Comparison of ENCODE assay signal across 8 mouse cellular contexts in the genomic region with DNA sequence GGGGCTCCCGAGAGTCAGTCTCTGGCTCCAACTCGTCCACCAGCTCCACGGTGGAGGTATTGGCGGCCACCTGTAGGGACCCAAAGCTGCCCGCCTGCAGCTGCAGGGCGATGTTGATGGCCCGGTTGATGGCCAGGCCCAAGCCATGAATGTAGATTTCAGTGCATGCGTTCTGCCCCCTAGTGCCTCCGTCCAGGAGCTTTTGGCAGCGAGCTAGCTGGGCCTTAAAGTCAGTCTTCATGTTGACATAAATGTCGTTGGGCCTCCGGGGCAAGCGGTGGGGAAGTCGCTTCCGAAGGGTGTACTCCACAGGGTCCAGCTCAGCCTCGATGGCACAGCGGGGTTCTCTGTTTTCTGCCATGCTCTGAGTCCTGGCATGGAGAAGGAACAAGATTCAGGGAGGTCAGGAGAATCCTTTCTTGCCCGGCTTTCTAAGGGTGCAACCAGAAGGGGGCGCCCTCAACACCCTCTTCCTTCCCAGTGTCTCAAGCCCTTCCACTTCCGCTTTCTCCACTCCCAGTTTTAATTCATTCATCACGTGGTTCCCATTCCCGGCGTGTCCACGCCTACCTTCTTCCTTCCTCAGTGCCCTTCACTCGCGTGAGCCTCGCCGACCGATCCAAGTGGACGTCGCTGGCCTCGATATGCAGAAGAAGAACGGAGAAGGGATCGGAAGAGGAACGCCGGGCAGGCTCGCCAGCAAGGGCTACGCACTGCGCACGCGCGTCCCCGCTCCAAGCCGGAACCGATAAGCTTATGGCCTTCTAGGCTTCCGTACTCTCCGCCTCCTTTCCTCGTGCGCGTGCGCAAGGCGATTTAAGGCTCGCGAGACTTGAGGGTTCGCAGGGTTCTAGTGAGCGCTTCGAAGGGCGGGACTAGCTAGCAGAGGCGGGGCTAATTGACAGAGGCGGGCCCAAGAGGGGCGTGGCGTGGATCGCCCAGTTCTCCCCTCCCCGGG. TPM values are rescaled to one million over a fixed set of nuclear protein-coding genes. Genes with fewer than 3 reads are reported as not detected.
DNase-seq lines count a peak whose midpoint lies in the region; ATAC-seq lines count a peak whose summit lies in the region.

Gene Pop7 (minus strand): TSS at position 810 of the 958 bp plus-strand sequence.

- H3K27me3 ChIP-seq in forebrain, embryonic 14.5 days (replicated peaks; ENCODE audit: control insufficient read depth, insufficient read depth, low read length) = no peaks in the 10 kb centered on the region
- no peaks in the 10 kb centered on the region for H3K27me3 ChIP-seq in neural tube, embryonic 15.5 days (replicated peaks)

- peak within 1 kb of the TSS; percentile 80 for H3K9ac ChIP-seq in forebrain, embryonic 14.5 days (ENCODE audit: low read length)
- peak within 1 kb of the TSS; percentile 64 for H3K9ac ChIP-seq in neural tube, embryonic 15.5 days (replicated peaks)

- intact Hi-C loops in heart, postnatal 14 days (cut with DNase I) = loop anchor here (2.0 to 5.0 kb wide), 2 partner anchors 19 to 210 kb away; partner anchors contain the start of gene Ufsp1

- DNase-seq in ES-CJ7 (ENCODE audit: low read depth, low spot score) = peak; percentile 100
- DNase-seq in cerebellum, adult 11 months = peak; percentile 100
- peak; percentile 100 for DNase-seq in forebrain, embryonic 14.5 days (ENCODE audit: low spot score)
- DNase-seq in heart, postnatal 14 days = peak; percentile 100
- DNase-seq in layer of hippocampus, adult 11-12 months (ENCODE audit: low spot score) = peak; percentile 100
- peak; percentile 100 for DNase-seq in lung, adult 18-20 months
- peak; percentile 100 for DNase-seq in testis, postnatal 14 days (ENCODE audit: low spot score)

- no peaks in the 10 kb centered on the region for H3K9me3 ChIP-seq in forebrain, embryonic 14.5 days (replicated peaks; ENCODE audit: control insufficient read depth, low read length)
- H3K9me3 ChIP-seq in neural tube, embryonic 15.5 days (replicated peaks) = no peaks in the 10 kb centered on the region

- H3K4me1 ChIP-seq in forebrain, embryonic 14.5 days (ENCODE audit: control insufficient read depth, insufficient read depth, low read length) = peaks cover 10% of the 10 kb centered on the region
- H3K4me1 ChIP-seq in neural tube, embryonic 15.5 days = peaks cover 19% of the 10 kb centered on the region

- peak; percentile 96 for ATAC-seq in forebrain, embryonic 14.5 days
- peak; percentile 97 for ATAC-seq in neural tube, embryonic 15.5 days (ENCODE audit: low FRiP score)

- peak within 1 kb of the TSS; percentile 62 for H3K4me3 ChIP-seq in forebrain, embryonic 14.5 days (ENCODE audit: low read depth, low read length)
- peak within 1 kb of the TSS; percentile 64 for H3K4me3 ChIP-seq in neural tube, embryonic 15.5 days (replicated peaks)

- peak within 1 kb of the TSS; percentile 94 for H3K27ac ChIP-seq in forebrain, embryonic 14.5 days (ENCODE audit: low read depth, low read length)
- peak within 1 kb of the TSS; percentile 99 for H3K27ac ChIP-seq in neural tube, embryonic 15.5 days (replicated peaks)

- peak within 1 kb of the TSS; percentile 83 for H3K4me2 ChIP-seq in forebrain, embryonic 14.5 days (ENCODE audit: low read length)
- H3K4me2 ChIP-seq in neural tube, embryonic 15.5 days = peak within 1 kb of the TSS; percentile 84

- WGBS in forebrain, embryonic 14.5 days = 3% methylated on average over 64 of the region's 64 CpGs
- WGBS in neural tube, embryonic 15.5 days = 2% methylated on average over 64 of the region's 64 CpGs

- H3K36me3 ChIP-seq in forebrain, embryonic 14.5 days (ENCODE audit: control insufficient read depth, insufficient read depth, low read length) = no peaks in the 10 kb centered on the region
- no peaks in the 10 kb centered on the region for H3K36me3 ChIP-seq in neural tube, embryonic 15.5 days

RNA-seq across cellular contexts. Expression of gene Pop7, which starts in this region (rescaled TPM):
- polyA plus RNA-seq in forebrain, embryonic 14.5 days (2014; fragmentation: Nextera tagmentation; extraction: Ambion mirVana) = 81.2 and 98.0 TPM in 2 replicates
- 10 to 100 TPM; 12.5 to 16.9 TPM for total RNA-seq in heart, postnatal 14 days (2021)
- polyA plus RNA-seq in neural tube, embryonic 15.5 days (2015; fragmentation: Nextera tagmentation; extraction: Ambion mirVana) = 76.5 and 81.6 TPM in 2 replicates

Comparison
In these comparisons a context has a peak if more than half of its experiments do, and no peak if none do; other contexts are left out.
1. Peak in every context shown above with its lines: DNase-seq, ATAC-seq, H3K4me3 ChIP-seq and H3K27ac ChIP-seq.